Mouse (Mus musculus) midbrain, embryonic 15.5 days (tissue): ENCODE data around the gene Nav3. TPM values are rescaled to one million over a fixed set of nuclear protein-coding genes. Genes with fewer than 3 reads are reported as not detected.
A peak's percentile ranks its signal among the peaks of the same experiment; 100 is the strongest.
"Not testable (repeated sequence)": the region's sequence is repeated elsewhere in the genome, so short reads cannot be mapped to it uniquely, and the experiment has no call there.

ENCODE experiments used
- ATAC-seq: fragments of 200-750 bp; cut with Nextera tagmentation; replicated peaks from 2 replicates; pipeline ENCODE4 v1.8.0; 2017; ENCODE audit warnings: moderate TSS enrichment
- H3K27ac ChIP-seq: fragments of 300-500 bp; sonication (generic); 2 replicates; pipeline ENCODE4 v1.5.1; 2015; ENCODE audit warnings: mild to moderate bottlenecking, inconsistent platforms
- H3K27me3 ChIP-seq: fragments of 300-500 bp; sonication (generic); replicated peaks from 2 replicates; pipeline ENCODE4 v1.6.1; 2015; ENCODE audit warnings: inconsistent platforms
- H3K36me3 ChIP-seq: fragments of 300-500 bp; sonication (generic); replicated peaks from 2 replicates; pipeline ENCODE4 v1.6.1; 2015; ENCODE audit warnings: inconsistent platforms
- H3K4me1 ChIP-seq: fragments of 300-500 bp; sonication (generic); 2 replicates; pipeline ENCODE4 v1.6.1; 2015; ENCODE audit warnings: inconsistent platforms
- H3K4me2 ChIP-seq: fragments of 300-500 bp; sonication (generic); 2 replicates; pipeline ENCODE4 v1.6.1; 2015; ENCODE audit warnings: inconsistent platforms, mild to moderate bottlenecking, moderate library complexity
- H3K4me3 ChIP-seq: fragments of 300-500 bp; sonication (generic); 2 replicates; pipeline ENCODE4 v1.5.1; 2015; ENCODE audit warnings: mild to moderate bottlenecking, inconsistent platforms
- H3K9ac ChIP-seq: fragments of 300-500 bp; sonication (generic); 2 replicates; pipeline ENCODE4 v1.6.1; 2015; ENCODE audit warnings: mild to moderate bottlenecking, inconsistent platforms
- H3K9me3 ChIP-seq: fragments of 300-500 bp; sonication (generic); 2 replicates; pipeline ENCODE4 v1.6.1; 2016; ENCODE audit warnings: inconsistent platforms
- WGBS: fragments of 180-500 bp; shearing (Covaris S2); methylation state at CpG from one replicate; pipeline ENCODE4 v1.1.7; 2015; ENCODE audit warnings: mixed read lengths; 5-methylcytosine and 5-hydroxymethylcytosine counted together
- polyA plus RNA-seq: library from polyadenylated mRNA; unstranded; fragments of >200 nt; fragmentation: Nextera tagmentation; extraction: Ambion mirVana; gene quantifications from 2 replicates; pipeline ENCODE4 v1.2.1, GENCODE M21; 2015

The Nav3 gene
- polyA plus RNA-seq, 1 experiment from 2014 or later: 27.0 TPM

GRCm38 (mm10) chr10:110429052-110429451, 27.0 kb downstream of the Nav3 start:
- H3K9me3 ChIP-seq: no peaks in the 10 kb centered on the region
- H3K4me1 ChIP-seq: peaks cover 20% of the 10 kb centered on the region
- 0 out of 2 replicates have a peak, but pooled peaks cover 8% of the 10 kb centered on the region for H3K36me3 ChIP-seq
- no peak overlapping the region for H3K4me3 ChIP-seq
- WGBS: 51% methylated on average over 2 of the region's 2 CpGs
- H3K4me2 ChIP-seq: no peak overlapping the region
- no peaks in the 10 kb centered on the region for H3K27me3 ChIP-seq
- ATAC-seq: peak; percentile 35; the same call in 1 of the 2 replicates
- 0 out of 2 replicates have a peak overlapping the region, but pooled peaks have one; percentile 30 for H3K27ac ChIP-seq
- no peak overlapping the region for H3K9ac ChIP-seq

- Histone ChIP-seq H3K4me2 (no peak overlapping the region), H3K4me3 (no peak overlapping the region), H3K27me3 (no peaks in the 10 kb centered on the region), H3K9ac (no peak overlapping the region), H3K9me3 (no peaks in the 10 kb centered on the region), H3K27ac (no peak overlapping the region), H3K36me3 (0 out of 2 replicates have a peak, but pooled peaks cover 8% of the 10 kb centered on the region), H3K4me1 (peaks cover 12% of the 10 kb centered on the region)
- ATAC-seq: no peak
- 73% methylated on average over 5 of the region's 5 CpGs for WGBS
Measured at GRCm38 (mm10) chr10:110421533-110421932, 34.5 kb downstream of the Nav3 start.

- 66% methylated on average over 5 of the region's 5 CpGs for WGBS
- H3K27ac ChIP-seq: no peak overlapping the region
- no peak for ATAC-seq
- H3K27me3 ChIP-seq: no peaks in the 10 kb centered on the region
- H3K9ac ChIP-seq: no peak overlapping the region
- H3K4me2 ChIP-seq: no peak overlapping the region
- H3K9me3 ChIP-seq: no peaks in the 10 kb centered on the region
- no peaks in the 10 kb centered on the region for H3K36me3 ChIP-seq
- peaks cover 22% of the 10 kb centered on the region for H3K4me1 ChIP-seq
- no peak overlapping the region for H3K4me3 ChIP-seq
Measured at GRCm38 (mm10) chr10:110417003-110417402, 39.0 kb downstream of the Nav3 start.

GRCm38 (mm10) chr10:110415624-110416023, 40.4 kb downstream of the Nav3 start:
- Histone ChIP-seq H3K27me3 (no peaks in the 10 kb centered on the region), H3K27ac (no peak overlapping the region), H3K9me3 (no peaks in the 10 kb centered on the region), H3K4me3 (no peak overlapping the region), H3K36me3 (no peaks in the 10 kb centered on the region), H3K4me1 (peaks cover 22% of the 10 kb centered on the region), H3K4me2 (no peak overlapping the region), H3K9ac (no peak overlapping the region)
- 46% methylated on average over 3 of the region's 3 CpGs for WGBS
- peak; percentile 65 for ATAC-seq

GRCm38 (mm10) chr10:110413281-110413897, 42.6 kb downstream of the Nav3 start:
- WGBS: 60% methylated on average over 11 of the region's 11 CpGs
- no peaks in the 10 kb centered on the region for H3K9me3 ChIP-seq
- no peaks in the 10 kb centered on the region for H3K27me3 ChIP-seq
- no peaks in the 10 kb centered on the region for H3K36me3 ChIP-seq
- no peak overlapping the region for H3K4me2 ChIP-seq
- H3K9ac ChIP-seq: no peak overlapping the region
- H3K4me3 ChIP-seq: no peak overlapping the region
- no peak for ATAC-seq
- no peak overlapping the region for H3K27ac ChIP-seq
- peaks cover 19% of the 10 kb centered on the region for H3K4me1 ChIP-seq

- Histone ChIP-seq H3K4me3 (no peak overlapping the region), H3K9ac (no peak overlapping the region), H3K27me3 (no peaks in the 10 kb centered on the region), H3K27ac (no peak overlapping the region), H3K4me2 (no peak overlapping the region), H3K4me1 (no peaks in the 10 kb centered on the region), H3K36me3 (no peaks in the 10 kb centered on the region), H3K9me3 (no peaks in the 10 kb centered on the region)
- 94% methylated on average over 2 of the region's 2 CpGs for WGBS
- no peak for ATAC-seq
Measured at GRCm38 (mm10) chr10:110402950-110403349, 53.1 kb downstream of the Nav3 start.

- Histone ChIP-seq H3K4me2 (no peak overlapping the region), H3K27ac (no peak overlapping the region), H3K4me3 (no peak overlapping the region), H3K9ac (no peak overlapping the region), H3K4me1 (no peaks in the 10 kb centered on the region), H3K9me3 (no peaks in the 10 kb centered on the region), H3K27me3 (no peaks in the 10 kb centered on the region), H3K36me3 (no peaks in the 10 kb centered on the region)
- no peak for ATAC-seq
- WGBS: 82% methylated on average over 6 of the region's 6 CpGs
Measured at GRCm38 (mm10) chr10:110400642-110401041, 55.4 kb downstream of the Nav3 start.

GRCm38 (mm10) chr10:110398643-110399042, 57.4 kb downstream of the Nav3 start:
- Histone ChIP-seq H3K36me3 (no peaks in the 10 kb centered on the region), H3K4me1 (no peaks in the 10 kb centered on the region), H3K27me3 (no peaks in the 10 kb centered on the region), H3K4me2 (no peak overlapping the region), H3K9me3 (no peaks in the 10 kb centered on the region), H3K27ac (no peak overlapping the region), H3K9ac (no peak overlapping the region), H3K4me3 (no peak overlapping the region)
- ATAC-seq: no peak
- 92% methylated on average over 3 of the region's 3 CpGs for WGBS

GRCm38 (mm10) chr10:110386476-110387197, 69.4 kb downstream of the Nav3 start:
- ATAC-seq: no peak
- no peak overlapping the region for H3K27ac ChIP-seq
- no peak overlapping the region for H3K4me3 ChIP-seq
- H3K36me3 ChIP-seq: no peaks in the 10 kb centered on the region
- H3K9me3 ChIP-seq: no peaks in the 10 kb centered on the region
- H3K9ac ChIP-seq: no peak overlapping the region
- H3K4me2 ChIP-seq: no peak overlapping the region
- 94% methylated on average over 6 of the region's 6 CpGs for WGBS
- H3K4me1 ChIP-seq: peaks cover 6% of the 10 kb centered on the region; the same call in 1 of the 2 replicates
- no peaks in the 10 kb centered on the region for H3K27me3 ChIP-seq

- ATAC-seq: peak; percentile 89
- H3K4me3 ChIP-seq, H3K27ac ChIP-seq, H3K9ac ChIP-seq, H3K36me3 ChIP-seq, H3K4me1 ChIP-seq, H3K4me2 ChIP-seq, H3K27me3 ChIP-seq, H3K9me3 ChIP-seq: not testable (repeated sequence)
- 48% methylated on average over 5 of the region's 5 CpGs for whole genome bisulfite sequencing
Measured at GRCm38 (mm10) chr10:110383506-110384229, 72.3 kb downstream of the Nav3 start.

- H3K36me3 ChIP-seq: no peaks in the 10 kb centered on the region
- no peak overlapping the region for H3K4me3 ChIP-seq
- no peaks in the 10 kb centered on the region for H3K27me3 ChIP-seq
- 87% methylated on average over 2 of the region's 2 CpGs for WGBS
- no peaks in the 10 kb centered on the region for H3K9me3 ChIP-seq
- H3K4me1 ChIP-seq: 0 out of 2 replicates have a peak, but pooled peaks cover 2% of the 10 kb centered on the region
- no peak overlapping the region for H3K9ac ChIP-seq
- ATAC-seq: no peak
- no peak overlapping the region for H3K27ac ChIP-seq
- no peak overlapping the region for H3K4me2 ChIP-seq
Measured at GRCm38 (mm10) chr10:110380792-110381191, 75.2 kb downstream of the Nav3 start.

- H3K9me3 ChIP-seq: no peaks in the 10 kb centered on the region
- peaks cover 21% of the 10 kb centered on the region for H3K4me1 ChIP-seq
- no peak overlapping the region for H3K9ac ChIP-seq
- ATAC-seq: peak; percentile 94
- H3K4me3 ChIP-seq: no peak overlapping the region
- H3K4me2 ChIP-seq: peak overlapping the region; percentile 22; the same call in 1 of the 2 replicates
- 26% methylated on average over 11 of the region's 11 CpGs for WGBS
- H3K36me3 ChIP-seq: no peaks in the 10 kb centered on the region
- H3K27ac ChIP-seq: peak overlapping the region; percentile 75
- H3K27me3 ChIP-seq: no peaks in the 10 kb centered on the region
Measured at GRCm38 (mm10) chr10:110372724-110373455, 83.1 kb downstream of the Nav3 start.
